Mouse (Mus musculus) cerebellum, postnatal 4 days (tissue): ENCODE results near the gene Tnmd.

Experiments used
- DNase-seq, 2 experiments: peaks; one replicate each; pipeline ENCODE4 v3.0.0; 2022; ENCODE audit warnings: low spot score in 2 of 2, mixed read lengths in 1 of 2

Tnmd gene

DNA sequence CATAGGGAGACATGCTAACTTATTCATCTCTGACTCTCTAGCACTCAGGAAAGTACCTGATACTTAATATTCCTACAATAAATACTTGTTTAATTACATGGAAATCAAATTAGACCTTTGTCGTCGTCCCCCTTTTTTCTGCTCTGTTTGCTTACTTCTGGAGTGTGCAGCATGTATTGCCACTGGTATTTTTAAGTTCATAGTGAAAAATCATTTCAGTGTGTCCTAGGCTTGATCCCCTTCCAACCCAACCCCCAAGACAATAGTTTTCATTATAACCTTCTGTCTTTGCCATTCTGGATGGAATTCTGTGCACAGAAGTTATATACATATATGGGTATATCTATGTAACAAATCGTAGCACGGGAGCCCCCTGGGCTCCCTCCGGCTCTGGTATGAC, at the start of gene Tnmd:
TSS of gene Tnmd (plus strand) at position 301 of the 400 bp plus-strand sequence.
- no peak for DNase-seq

DNA sequence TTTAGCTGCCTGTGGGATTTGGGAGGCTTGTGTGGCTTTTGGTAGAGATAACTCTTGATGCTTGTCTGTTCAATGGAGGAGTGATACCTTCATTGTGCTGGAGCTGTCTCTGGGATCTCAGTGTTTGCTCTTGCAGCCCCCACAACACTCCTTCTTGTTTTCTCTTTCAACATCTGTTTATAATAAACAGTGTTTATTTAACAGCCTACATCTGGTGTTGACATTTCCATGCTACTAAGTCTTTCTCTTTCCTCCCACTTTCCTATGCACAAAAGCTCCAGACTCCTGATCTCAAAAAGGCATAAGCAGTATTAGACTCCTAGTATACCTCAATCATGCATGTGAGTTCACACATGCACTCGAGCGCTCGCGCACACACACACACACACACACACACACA, 2.9 kb downstream of the Tnmd start:
- no peak for DNase-seq

DNA sequence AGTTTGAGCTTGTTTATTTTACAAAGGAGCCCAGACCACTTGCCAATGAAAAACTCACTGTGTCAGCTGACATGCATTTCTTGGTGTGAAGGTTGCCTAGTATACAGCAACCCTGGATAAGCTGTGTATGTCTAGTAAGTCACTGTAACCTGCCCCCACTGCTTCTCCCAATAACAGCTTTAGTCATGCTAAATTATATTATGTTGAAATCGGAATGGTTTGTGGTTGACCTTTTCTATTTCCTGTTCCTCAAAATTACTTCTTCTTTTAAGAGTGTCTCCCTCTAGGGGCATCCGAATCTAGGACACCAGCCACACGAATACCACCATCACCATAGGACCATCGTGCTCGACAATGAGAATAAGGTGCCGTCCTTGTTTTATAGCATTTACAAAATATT, 19.0 kb downstream of the Tnmd start:
- DNase-seq: no peak

DNA sequence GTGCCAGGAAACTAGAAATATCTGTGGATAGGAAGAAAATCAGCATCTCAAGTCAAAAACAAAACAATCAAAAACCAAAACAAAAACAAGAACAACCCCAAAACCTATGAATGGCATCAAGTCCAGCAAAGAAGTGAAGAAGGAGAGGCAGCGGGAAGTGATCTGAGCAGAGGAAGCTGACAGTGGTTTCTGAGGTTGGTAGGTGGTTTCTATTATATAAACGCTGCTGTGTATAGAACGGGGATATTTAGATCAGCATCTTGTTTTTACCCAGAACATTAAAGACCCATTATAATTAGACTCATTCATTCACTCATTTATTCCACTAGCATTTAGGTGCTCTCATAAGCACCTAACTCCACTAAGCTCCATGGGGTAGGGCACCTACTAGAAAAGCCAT, 36.5 kb downstream of the Tnmd start:
- DNase-seq: no peak

DNA sequence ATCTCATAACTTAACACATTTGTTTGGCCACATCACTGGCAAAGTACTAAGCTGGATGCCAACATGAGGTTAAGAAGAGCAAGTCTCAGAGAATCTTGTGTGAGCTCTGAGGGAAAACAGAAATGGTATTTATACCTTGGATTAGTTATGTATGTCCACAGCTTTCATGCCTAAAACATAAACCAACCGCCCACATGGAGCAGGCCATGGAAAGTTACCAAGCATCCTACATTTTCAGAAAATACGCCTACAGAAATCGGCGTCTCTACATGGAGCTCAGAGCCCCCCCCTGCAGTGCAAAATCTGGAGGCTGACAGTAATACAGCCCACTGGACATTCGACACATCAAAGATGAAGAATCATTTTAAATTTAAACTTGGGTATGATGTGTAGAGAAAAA, 37.3 kb downstream of the Tnmd start:
- no peak for DNase-seq

DNA sequence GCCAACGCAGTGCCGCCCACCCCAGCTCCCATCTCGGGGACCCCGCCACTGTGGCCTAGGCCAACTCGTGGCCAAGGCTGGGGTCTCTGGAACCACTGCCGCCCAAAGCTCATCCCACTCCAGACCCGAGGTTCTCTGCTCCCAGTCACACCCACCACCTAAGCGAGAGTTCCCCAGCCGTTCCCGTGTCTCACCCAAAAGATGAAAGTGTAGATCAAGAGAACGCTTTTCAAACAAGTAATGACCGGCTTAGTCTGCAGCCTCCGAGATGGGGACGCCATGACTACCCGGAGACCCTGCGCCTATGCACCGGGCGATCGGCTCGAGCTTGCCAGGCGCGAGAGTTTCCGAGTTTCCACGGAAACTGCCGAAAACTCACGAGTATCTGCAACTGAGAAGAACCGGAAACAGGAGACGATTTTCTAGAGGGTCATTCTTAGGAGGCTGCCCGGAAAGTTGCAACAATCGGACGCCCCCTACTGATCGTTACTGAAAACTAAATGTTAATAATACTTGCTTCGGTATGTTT, 47.3 kb downstream of the Tnmd start, which contains the start of gene Tspan6:
TSS of gene Tspan6 (minus strand) at position 416 of the 529 bp plus-strand sequence.
- peak; percentile 65 to 77 for DNase-seq

DNA sequence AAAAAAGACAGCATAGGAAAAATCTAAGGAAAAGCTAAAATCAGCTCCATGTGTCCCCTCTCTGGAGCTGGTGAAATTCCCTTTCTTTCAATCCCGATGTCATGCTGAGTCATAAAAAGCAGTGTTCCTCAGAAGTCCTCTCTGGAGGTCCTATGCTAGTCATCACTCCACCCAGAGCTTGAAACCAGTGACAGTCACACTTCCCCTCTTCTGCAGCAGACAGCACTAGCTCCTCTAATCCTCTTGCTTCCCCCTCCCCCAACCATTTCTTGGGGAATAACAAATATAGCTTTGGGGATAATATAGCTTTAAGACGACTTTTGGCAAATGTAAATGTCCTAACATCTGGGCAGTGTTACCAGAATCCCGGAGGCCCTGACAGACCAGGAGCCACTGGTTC, 57.5 kb downstream of the Tnmd start, which contains the start of gene Srpx2:
TSS of gene Srpx2 (plus strand) at position 166 of the 400 bp plus-strand sequence.
- DNase-seq: no peak

DNA sequence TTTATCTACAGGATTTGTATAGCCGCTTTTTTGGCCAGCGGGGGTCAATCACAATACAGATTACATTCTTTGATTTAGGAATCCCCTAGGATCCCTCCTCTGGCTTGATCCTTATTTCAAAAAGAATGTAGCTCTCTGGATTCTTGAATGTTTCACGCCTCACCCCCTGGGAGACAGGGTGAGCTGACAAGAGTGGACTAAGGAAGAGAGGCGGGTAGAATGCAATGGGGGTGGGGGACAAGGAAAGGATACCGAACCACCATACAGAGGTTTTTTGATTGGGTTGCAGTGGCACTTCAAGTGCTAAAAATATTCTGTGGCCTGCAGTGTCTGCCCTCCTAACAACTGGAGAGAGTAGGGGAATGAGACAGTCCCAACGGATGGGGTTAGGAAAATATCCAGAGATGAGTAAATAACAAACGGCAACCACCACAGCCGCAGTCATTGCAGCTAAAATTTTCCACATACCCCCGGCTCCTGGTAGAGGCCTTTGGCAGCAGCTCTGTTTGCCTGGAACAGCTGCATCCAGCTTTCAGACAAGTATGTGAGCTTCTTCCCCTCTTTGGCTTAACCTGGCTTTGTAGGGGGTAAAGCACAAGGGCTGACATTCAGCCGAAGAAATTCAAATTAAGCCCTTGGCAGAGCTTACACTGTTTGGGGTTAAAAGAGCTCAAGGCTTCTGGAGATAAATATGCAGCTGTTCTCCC, 60.8 kb downstream of the Tnmd start:
- DNase-seq: no peak

DNA sequence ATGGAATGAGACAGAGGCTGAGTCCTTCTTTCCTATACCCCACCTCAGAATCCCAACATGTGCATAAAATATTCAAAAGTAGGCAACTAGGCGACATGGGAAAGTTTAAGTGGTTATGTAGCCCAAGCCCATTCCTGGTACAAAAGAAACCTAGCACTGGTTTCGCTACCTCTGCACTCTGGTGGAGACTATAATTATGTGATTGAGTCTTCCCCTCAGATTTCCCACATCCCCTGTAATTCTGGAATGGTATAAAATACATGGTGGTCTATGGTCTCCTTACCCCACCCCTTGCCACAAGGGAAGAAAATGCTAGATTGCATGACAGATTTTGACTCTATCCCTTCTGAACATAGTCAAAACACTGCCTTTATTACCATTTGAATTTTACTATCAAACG, 62.2 kb downstream of the Tnmd start:
- DNase-seq: no peak

DNA sequence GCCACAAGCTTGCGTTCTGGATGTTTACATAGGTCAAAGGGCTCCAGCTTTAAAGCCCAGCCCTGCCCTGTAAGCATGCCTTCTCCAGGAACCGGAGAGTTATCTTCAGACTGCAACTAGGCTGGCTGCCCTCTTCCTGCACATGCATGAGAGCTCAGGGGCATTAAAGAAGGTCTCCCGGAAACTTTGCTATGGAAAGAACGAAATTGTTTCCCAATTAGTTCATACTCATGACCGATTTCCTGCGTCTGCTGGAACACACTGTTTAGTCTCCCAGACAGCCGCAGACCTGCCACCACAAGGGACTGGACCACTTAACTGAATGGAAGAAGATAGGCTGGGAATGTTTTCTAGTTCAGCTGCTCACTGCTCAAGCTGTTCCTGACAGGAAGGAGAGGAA, 63.4 kb downstream of the Tnmd start:
- no peak for DNase-seq
